Mouse (Mus musculus): ENCODE results near the gene Ess2. TPM values are rescaled to one million over a fixed set of nuclear protein-coding genes. Genes with fewer than 3 reads are reported as not detected.
A peak's percentile ranks its signal among the peaks of the same experiment; 100 is the strongest.

The Ess2 gene
- polyA plus RNA-seq, 1 experiment from 2014 or later = 35.8 TPM

- Histone ChIP-seq H3K4me3 (peak within 1 kb of the TSS; percentile 38), H3K4me1 (peaks cover 22% of the 10 kb centered on the region), H3K9me3 (no peaks in the 10 kb centered on the region), H3K36me3 (no peaks in the 10 kb centered on the region), H3K27me3 (peaks cover 74% of the 10 kb centered on the region), H3K9ac (peak within 1 kb of the TSS; percentile 26; the same call in 1 of the 2 replicates), H3K27ac (no peak within 1 kb of the TSS), H3K4me2 (peak within 1 kb of the TSS; percentile 71)
- ATAC-seq (ENCODE audit: insufficient number of reproducible peaks, low FRiP score, low TSS enrichment, low read depth) = no peak
- WGBS = under 1% methylated on average over 102 of the region's 106 CpGs
Measured at GRCm38 (mm10) chr16:17914307-17915249, 3.4 kb upstream of the Ess2 start, which contains the start of gene Gsc2. Gene Gsc2 (minus strand): TSS chr16:17915059.

GRCm38 (mm10) chr16:17898462-17898861, 12.7 kb downstream of the Ess2 start, which contains the start of the genes Dgcr2 and Tssk2:
Gene Dgcr2 (minus strand): TSS chr16:17898562.
Gene Tssk2 (plus strand): TSS chr16:17898637.
- no peak for ATAC-seq (ENCODE audit: insufficient number of reproducible peaks, low FRiP score, low TSS enrichment, low read depth)
- no peak within 1 kb of the TSS for H3K4me2 ChIP-seq
- peaks cover 52% of the 10 kb centered on the region for H3K36me3 ChIP-seq
- H3K4me3 ChIP-seq = no peak within 1 kb of the TSS
- no peaks in the 10 kb centered on the region for H3K27me3 ChIP-seq
- no peak within 1 kb of the TSS for H3K9ac ChIP-seq
- H3K27ac ChIP-seq = no peak within 1 kb of the TSS
- H3K9me3 ChIP-seq = no peaks in the 10 kb centered on the region
- H3K4me1 ChIP-seq = no peaks in the 10 kb centered on the region
- 93% methylated on average over 14 of the region's 14 CpGs for WGBS

GRCm38 (mm10) chr16:17896091-17896490, 15.1 kb downstream of the Ess2 start:
- H3K9me3 ChIP-seq = no peaks in the 10 kb centered on the region
- no peak overlapping the region for H3K4me2 ChIP-seq

GRCm38 (mm10) chr16:17893923-17894322, 17.2 kb downstream of the Ess2 start, which contains the start of gene Tssk1:
Gene Tssk1 (plus strand): TSS chr16:17894223.
- H3K4me1 ChIP-seq = peaks cover 27% of the 10 kb centered on the region

More at GRCm38 (mm10) chr16:17896091-17896490, 15.1 kb downstream of the Ess2 start:
- H3K36me3 ChIP-seq = peaks cover 28% of the 10 kb centered on the region
- peaks cover 13% of the 10 kb centered on the region for H3K4me1 ChIP-seq
- H3K4me3 ChIP-seq = no peak overlapping the region
- no peak overlapping the region for H3K27ac ChIP-seq
- H3K27me3 ChIP-seq = no peaks in the 10 kb centered on the region
- H3K9ac ChIP-seq = no peak overlapping the region
- no peak for ATAC-seq (ENCODE audit: insufficient number of reproducible peaks, low FRiP score, low TSS enrichment, low read depth)

GRCm38 (mm10) chr16:17892606-17893005, 18.5 kb downstream of the Ess2 start:
- Histone ChIP-seq H3K9ac (no peak overlapping the region), H3K4me2 (no peak overlapping the region), H3K9me3 (no peaks in the 10 kb centered on the region), H3K27ac (peak overlapping the region; percentile 72; the same call in 1 of the 2 replicates), H3K4me1 (peaks cover 27% of the 10 kb centered on the region), H3K27me3 (no peaks in the 10 kb centered on the region), H3K4me3 (no peak overlapping the region), H3K36me3 (no peaks in the 10 kb centered on the region)
- no peak for ATAC-seq (ENCODE audit: insufficient number of reproducible peaks, low FRiP score, low TSS enrichment, low read depth)
- WGBS = 54% methylated on average over 3 of the region's 3 CpGs

More at GRCm38 (mm10) chr16:17893923-17894322, 17.2 kb downstream of the Ess2 start, which contains the start of gene Tssk1:
- Histone ChIP-seq H3K27ac (no peak within 1 kb of the TSS), H3K36me3 (peaks cover 9% of the 10 kb centered on the region), H3K4me2 (no peak within 1 kb of the TSS), H3K9me3 (no peaks in the 10 kb centered on the region), H3K9ac (no peak within 1 kb of the TSS), H3K27me3 (no peaks in the 10 kb centered on the region), H3K4me3 (no peak within 1 kb of the TSS)
- WGBS = 81% methylated on average over 2 of the region's 2 CpGs
- ATAC-seq (ENCODE audit: insufficient number of reproducible peaks, low FRiP score, low TSS enrichment, low read depth) = no peak

- peak; percentile 96 for ATAC-seq (ENCODE audit: insufficient number of reproducible peaks, low FRiP score, low TSS enrichment, low read depth)
- Histone ChIP-seq H3K4me2 (peak within 1 kb of the TSS; percentile 74), H3K9me3 (no peaks in the 10 kb centered on the region), H3K27ac (peak within 1 kb of the TSS; percentile 97), H3K4me1 (peaks cover 27% of the 10 kb centered on the region), H3K36me3 (no peaks in the 10 kb centered on the region), H3K27me3 (no peaks in the 10 kb centered on the region), H3K4me3 (peak within 1 kb of the TSS; percentile 96), H3K9ac (peak within 1 kb of the TSS; percentile 96)
- under 1% methylated on average over 38 of the region's 38 CpGs for WGBS
Measured at GRCm38 (mm10) chr16:17891567-17891959, 19.6 kb downstream of the Ess2 start, which contains the start of gene Gm20518. Gene Gm20518 (minus strand): TSS chr16:17891671.

- no peaks in the 10 kb centered on the region for H3K9me3 ChIP-seq
- peak; percentile 42 for ATAC-seq (ENCODE audit: insufficient number of reproducible peaks, low FRiP score, low TSS enrichment, low read depth)
- peak overlapping the region; percentile 97 for H3K27ac ChIP-seq
- WGBS = 0% methylated on average over 43 of the region's 44 CpGs
- H3K9ac ChIP-seq = peak overlapping the region; percentile 96
- peaks cover 27% of the 10 kb centered on the region for H3K4me1 ChIP-seq
- H3K36me3 ChIP-seq = no peaks in the 10 kb centered on the region
- H3K27me3 ChIP-seq = no peaks in the 10 kb centered on the region
- peak overlapping the region; percentile 96 for H3K4me3 ChIP-seq
- peak overlapping the region; percentile 74 for H3K4me2 ChIP-seq
Measured at GRCm38 (mm10) chr16:17890917-17891566, 20.1 kb downstream of the Ess2 start.

- WGBS = 35% methylated on average over 2 of the region's 2 CpGs
- ATAC-seq (ENCODE audit: insufficient number of reproducible peaks, low FRiP score, low TSS enrichment, low read depth) = no peak
- H3K27me3 ChIP-seq = no peaks in the 10 kb centered on the region
- H3K9ac ChIP-seq = peak overlapping the region; percentile 96
- peak overlapping the region; percentile 96 for H3K4me3 ChIP-seq
- H3K36me3 ChIP-seq = no peaks in the 10 kb centered on the region
- no peaks in the 10 kb centered on the region for H3K9me3 ChIP-seq
- peak overlapping the region; percentile 74 for H3K4me2 ChIP-seq
- H3K4me1 ChIP-seq = peaks cover 27% of the 10 kb centered on the region
- no peak overlapping the region for H3K27ac ChIP-seq
Measured at GRCm38 (mm10) chr16:17890342-17890727, 20.8 kb downstream of the Ess2 start.

- no peaks in the 10 kb centered on the region for H3K36me3 ChIP-seq
- no peaks in the 10 kb centered on the region for H3K27me3 ChIP-seq
- ATAC-seq (ENCODE audit: insufficient number of reproducible peaks, low FRiP score, low TSS enrichment, low read depth) = no peak
- peak overlapping the region; percentile 96 for H3K4me3 ChIP-seq
- WGBS = 81% methylated on average over 6 of the region's 6 CpGs
- H3K9ac ChIP-seq = no peak overlapping the region
- peak overlapping the region; percentile 74 for H3K4me2 ChIP-seq
- H3K4me1 ChIP-seq = peaks cover 27% of the 10 kb centered on the region
- no peak overlapping the region for H3K27ac ChIP-seq
- no peaks in the 10 kb centered on the region for H3K9me3 ChIP-seq
Measured at GRCm38 (mm10) chr16:17889689-17890341, 21.3 kb downstream of the Ess2 start.

- 80% methylated on average over 6 of the region's 6 CpGs for WGBS
- H3K4me3 ChIP-seq = no peak overlapping the region
Measured at GRCm38 (mm10) chr16:17884116-17884515, 27.0 kb downstream of the Ess2 start.

GRCm38 (mm10) chr16:17882196-17882595, 29.0 kb downstream of the Ess2 start:
- no peaks in the 10 kb centered on the region for H3K27me3 ChIP-seq
- H3K4me2 ChIP-seq = no peak overlapping the region
- peaks cover 6% of the 10 kb centered on the region for H3K4me1 ChIP-seq
- no peaks in the 10 kb centered on the region for H3K9me3 ChIP-seq
- H3K9ac ChIP-seq = no peak overlapping the region
- H3K4me3 ChIP-seq = no peak overlapping the region
- ATAC-seq (ENCODE audit: insufficient number of reproducible peaks, low FRiP score, low TSS enrichment, low read depth) = no peak
- no peak overlapping the region for H3K27ac ChIP-seq
- peaks cover 15% of the 10 kb centered on the region; the same call in 1 of the 2 replicates for H3K36me3 ChIP-seq

More at GRCm38 (mm10) chr16:17884116-17884515, 27.0 kb downstream of the Ess2 start:
- Histone ChIP-seq H3K4me1 (peaks cover 6% of the 10 kb centered on the region), H3K27ac (no peak overlapping the region), H3K4me2 (no peak overlapping the region), H3K9me3 (no peaks in the 10 kb centered on the region), H3K9ac (no peak overlapping the region), H3K27me3 (no peaks in the 10 kb centered on the region), H3K36me3 (peaks cover 4% of the 10 kb centered on the region; the same call in 1 of the 2 replicates)
- ATAC-seq (ENCODE audit: insufficient number of reproducible peaks, low FRiP score, low TSS enrichment, low read depth) = no peak

Data from limb, embryonic 15.5 days (tissue).